Mouse (Mus musculus) midbrain, embryonic 13.5 days (tissue): ENCODE results near the gene Pdf. TPM values are rescaled to one million over a fixed set of nuclear protein-coding genes. Genes with fewer than 3 reads are reported as not detected.

Source experiments
- ATAC-seq: fragments of 200-750 bp; cut with Nextera tagmentation; 2 replicates; pipeline ENCODE4 v1.8.0; 2017; ENCODE audit warnings: mild to moderate bottlenecking, moderate TSS enrichment, moderate library complexity
- H3K27ac ChIP-seq: fragments of 300-500 bp; sonication (generic); 2 replicates; pipeline ENCODE4 v1.5.1; 2015; ENCODE audit warnings: inconsistent platforms, mild to moderate bottlenecking, moderate library complexity
- H3K27me3 ChIP-seq: fragments of 300-500 bp; sonication (generic); 2 replicates; pipeline ENCODE4 v1.6.1; 2015; ENCODE audit warnings: mild to moderate bottlenecking, inconsistent platforms
- H3K36me3 ChIP-seq: fragments of 300-500 bp; sonication (generic); 2 replicates; pipeline ENCODE4 v1.6.1; 2015; ENCODE audit warnings: mild to moderate bottlenecking, inconsistent platforms
- H3K4me1 ChIP-seq: fragments of 300-500 bp; sonication (generic); replicated peaks from 2 replicates; pipeline ENCODE4 v1.6.1; 2015; ENCODE audit warnings: inconsistent platforms
- H3K4me2 ChIP-seq: fragments of 300-500 bp; sonication (generic); replicated peaks from 2 replicates; pipeline ENCODE4 v1.6.1; 2015; ENCODE audit warnings: moderate library complexity, mild to moderate bottlenecking, inconsistent platforms
- H3K4me3 ChIP-seq: fragments of 300-500 bp; sonication (generic); replicated peaks from 2 replicates; pipeline ENCODE4 v1.5.1; 2015; ENCODE audit warnings: mild to moderate bottlenecking, inconsistent platforms
- H3K9ac ChIP-seq: fragments of 300-500 bp; sonication (generic); replicated peaks from 2 replicates; pipeline ENCODE4 v1.6.1; 2015; ENCODE audit warnings: mild to moderate bottlenecking, inconsistent platforms
- H3K9me3 ChIP-seq: fragments of 300-500 bp; sonication (generic); 2 replicates; pipeline ENCODE4 v1.6.1; 2016; ENCODE audit warnings: mild to moderate bottlenecking, inconsistent platforms
- WGBS: fragments of 180-500 bp; shearing (Covaris S2); methylation state at CpG from one replicate; pipeline ENCODE4 v1.1.7; 2015; 5-methylcytosine and 5-hydroxymethylcytosine counted together
- polyA plus RNA-seq: library from polyadenylated mRNA; unstranded; fragments of >200 nt; fragmentation: Nextera tagmentation; extraction: Ambion mirVana; gene quantifications from 2 replicates; pipeline ENCODE4 v1.2.1, GENCODE M21; 2015

Pdf gene
- 32.8 and 36.8 TPM in 2 replicates for polyA plus RNA-seq

DNA sequence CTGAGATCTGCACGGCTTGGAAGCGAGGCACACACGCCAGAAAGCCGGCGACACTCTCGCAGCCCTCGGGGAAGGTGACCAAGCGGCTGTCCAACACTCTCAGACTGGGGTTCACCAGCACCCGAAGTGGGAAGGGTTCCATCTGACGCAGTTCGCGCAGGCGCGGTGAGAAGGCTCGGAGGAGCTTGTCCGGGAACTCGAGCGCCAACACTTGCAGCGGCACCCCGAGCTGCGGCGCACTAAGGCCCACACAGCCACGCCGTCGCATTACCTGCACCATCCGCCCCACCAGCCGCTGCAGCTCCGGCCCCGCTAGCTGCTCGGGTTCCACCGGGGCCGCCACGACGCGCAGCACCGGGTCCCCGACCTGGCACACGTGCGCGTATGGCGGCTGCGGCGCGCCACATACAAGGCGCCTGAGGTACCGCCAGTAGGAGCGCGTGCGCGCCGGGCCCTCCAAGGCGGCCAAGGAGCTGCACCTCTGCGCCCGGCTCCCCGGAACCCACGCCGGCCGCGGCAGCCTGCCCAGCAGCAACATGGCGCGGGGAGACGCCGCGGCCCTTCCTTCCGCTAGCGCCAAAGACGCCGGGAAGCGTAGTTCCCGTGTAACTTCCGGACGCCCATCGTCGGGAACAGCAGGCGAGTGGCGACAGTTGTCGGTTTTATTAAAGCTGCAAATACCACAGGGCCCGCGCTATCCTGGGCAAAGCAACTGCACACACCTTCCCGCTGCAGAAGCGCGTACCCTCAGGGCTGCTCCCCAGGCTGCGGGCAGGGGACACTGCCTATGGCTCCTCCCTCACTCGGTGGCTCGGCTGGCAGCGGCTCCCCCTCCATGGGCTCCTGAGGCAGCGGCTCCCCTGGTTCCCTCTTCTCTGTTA, at the start of gene Pdf:
Pdf (minus strand) TSS at position 554 of the 881 bp plus-strand sequence.
- Histone ChIP-seq H3K4me1 (peaks cover 24% of the 10 kb centered on the region), H3K4me2 (peak within 1 kb of the TSS; percentile 78), H3K27ac (peak within 1 kb of the TSS; percentile 91), H3K9me3 (no peaks in the 10 kb centered on the region), H3K27me3 (no peaks in the 10 kb centered on the region), H3K9ac (peak within 1 kb of the TSS; percentile 82), H3K36me3 (peaks cover 81% of the 10 kb centered on the region), H3K4me3 (peak within 1 kb of the TSS; percentile 79)
- ATAC-seq, result peak; percentile 89
- WGBS, result under 1% methylated on average over 87 of the region's 87 CpGs

DNA sequence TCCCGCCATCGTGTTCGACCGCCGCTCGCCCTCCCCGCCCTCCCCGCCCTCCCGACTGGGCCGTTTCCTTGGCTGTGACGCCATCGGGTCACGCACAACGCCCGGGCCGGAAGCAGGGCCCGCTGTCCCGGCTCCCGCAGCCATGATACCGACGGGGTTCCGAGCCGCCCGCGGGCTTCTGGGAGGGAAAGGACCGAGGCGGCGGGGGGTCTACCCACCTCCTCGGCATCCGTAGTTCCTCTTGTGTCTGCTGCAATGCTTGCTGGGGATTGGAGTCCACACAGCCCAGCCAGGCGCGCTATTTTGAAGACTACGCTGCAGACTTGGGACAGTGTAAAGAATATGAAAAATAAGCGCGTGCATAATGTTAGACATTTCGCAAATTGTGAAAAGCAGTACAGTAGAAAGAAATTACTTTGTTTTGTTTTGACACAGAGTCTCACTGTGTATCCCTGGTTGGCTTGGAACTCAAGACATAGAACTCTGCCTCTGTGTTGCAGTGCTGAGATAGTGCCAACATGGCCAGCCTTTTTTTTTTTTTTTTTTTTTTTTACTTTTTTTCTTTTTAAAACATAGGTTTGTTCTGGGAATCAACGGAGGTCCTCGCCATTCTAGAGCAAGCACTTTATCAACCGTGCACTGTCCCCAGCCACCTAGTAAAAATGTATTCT, 48.1 kb upstream of the Pdf start, which contains the start of gene Terf2:
Terf2 (minus strand) TSS at position 182 of the 671 bp plus-strand sequence.
- peak within 1 kb of the TSS; percentile 63 for H3K4me2 ChIP-seq
- peak within 1 kb of the TSS; percentile 67 for H3K4me3 ChIP-seq
- peak within 1 kb of the TSS; percentile 89 for H3K27ac ChIP-seq
- H3K36me3 ChIP-seq, result peaks cover 10% of the 10 kb centered on the region
- no peaks in the 10 kb centered on the region for H3K27me3 ChIP-seq
- 4% methylated on average over 39 of the region's 39 CpGs for WGBS
- no peaks in the 10 kb centered on the region for H3K9me3 ChIP-seq
- H3K9ac ChIP-seq, result peak within 1 kb of the TSS; percentile 90
- peak; percentile 97 for ATAC-seq
- H3K4me1 ChIP-seq, result peaks cover 23% of the 10 kb centered on the region

- Histone ChIP-seq H3K9ac (peak overlapping the region; percentile 90), H3K4me2 (peak overlapping the region; percentile 63), H3K4me1 (peaks cover 23% of the 10 kb centered on the region), H3K36me3 (peaks cover 15% of the 10 kb centered on the region), H3K27ac (peak overlapping the region; percentile 89), H3K4me3 (peak overlapping the region; percentile 67), H3K9me3 (no peaks in the 10 kb centered on the region), H3K27me3 (no peaks in the 10 kb centered on the region)
- WGBS, result under 1% methylated on average over 53 of the region's 53 CpGs
- ATAC-seq, result peak; percentile 83; the same call in 1 of the 2 replicates
Measured at GRCm38 (mm10) chr8:107095717-107096365, 47.4 kb upstream of the Pdf start.

- peaks cover 63% of the 10 kb centered on the region for H3K36me3 ChIP-seq
- 96% methylated on average over 7 of the region's 7 CpGs for WGBS
Measured at GRCm38 (mm10) chr8:107090531-107090930, 42.1 kb upstream of the Pdf start.

GRCm38 (mm10) chr8:107088526-107089063, 40.2 kb upstream of the Pdf start:
- no peak for ATAC-seq
- H3K27ac ChIP-seq, result no peak overlapping the region
- no peak overlapping the region for H3K4me3 ChIP-seq
- H3K4me2 ChIP-seq, result no peak overlapping the region
- no peaks in the 10 kb centered on the region for H3K4me1 ChIP-seq
- WGBS, result 96% methylated on average over 5 of the region's 5 CpGs
- no peaks in the 10 kb centered on the region for H3K27me3 ChIP-seq
- H3K9me3 ChIP-seq, result no peaks in the 10 kb centered on the region
- peaks cover 73% of the 10 kb centered on the region for H3K36me3 ChIP-seq
- H3K9ac ChIP-seq, result no peak overlapping the region

More at GRCm38 (mm10) chr8:107090531-107090930, 42.1 kb upstream of the Pdf start:
- no peak for ATAC-seq
- H3K9me3 ChIP-seq, result no peaks in the 10 kb centered on the region
- no peak overlapping the region for H3K4me2 ChIP-seq
- H3K27me3 ChIP-seq, result no peaks in the 10 kb centered on the region
- H3K4me1 ChIP-seq, result peaks cover 19% of the 10 kb centered on the region
- H3K9ac ChIP-seq, result no peak overlapping the region
- H3K27ac ChIP-seq, result no peak overlapping the region
- no peak overlapping the region for H3K4me3 ChIP-seq

- H3K36me3 ChIP-seq, result peaks cover 82% of the 10 kb centered on the region
- H3K27me3 ChIP-seq, result no peaks in the 10 kb centered on the region
- no peak overlapping the region for H3K4me2 ChIP-seq
- 100% methylated on average over 5 of the region's 5 CpGs for WGBS
- ATAC-seq, result no peak
- H3K9ac ChIP-seq, result no peak overlapping the region
- H3K4me1 ChIP-seq, result no peaks in the 10 kb centered on the region
- no peak overlapping the region for H3K4me3 ChIP-seq
- no peak overlapping the region for H3K27ac ChIP-seq
- H3K9me3 ChIP-seq, result no peaks in the 10 kb centered on the region
Measured at GRCm38 (mm10) chr8:107086018-107086417, 37.6 kb upstream of the Pdf start.

DNA sequence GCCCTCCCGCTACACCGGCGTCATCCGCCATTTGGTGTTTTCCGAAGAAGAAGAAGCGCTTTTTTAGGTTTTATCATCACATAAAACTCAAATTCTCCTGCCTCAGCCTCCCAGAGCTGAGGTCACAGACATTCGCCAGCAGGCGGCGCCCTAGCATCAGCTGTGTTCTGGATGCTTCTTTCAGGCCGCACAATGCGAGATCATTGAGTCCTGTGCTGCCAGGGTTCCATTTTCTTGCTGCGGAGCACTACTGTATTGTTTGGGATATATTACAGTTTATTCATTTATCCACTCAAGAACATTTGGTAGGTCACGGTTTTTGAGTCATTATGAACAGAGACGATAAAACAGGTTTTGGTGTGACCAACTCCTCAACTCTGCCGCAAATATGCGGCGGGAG, 36.9 kb upstream of the Pdf start:
- H3K4me1 ChIP-seq, result no peaks in the 10 kb centered on the region
- no peak overlapping the region for H3K9ac ChIP-seq
- H3K36me3 ChIP-seq, result peaks cover 82% of the 10 kb centered on the region
- H3K27me3 ChIP-seq, result no peaks in the 10 kb centered on the region
- no peak overlapping the region for H3K27ac ChIP-seq
- no peak for ATAC-seq
- H3K4me2 ChIP-seq, result no peak overlapping the region
- H3K9me3 ChIP-seq, result no peaks in the 10 kb centered on the region
- no peak overlapping the region for H3K4me3 ChIP-seq
- 98% methylated on average over 17 of the region's 17 CpGs for WGBS

- H3K4me2 ChIP-seq, result no peak overlapping the region
- H3K4me1 ChIP-seq, result no peaks in the 10 kb centered on the region
- WGBS, result 94% methylated on average over 7 of the region's 7 CpGs
- no peak overlapping the region for H3K27ac ChIP-seq
- H3K9me3 ChIP-seq, result no peaks in the 10 kb centered on the region
- H3K27me3 ChIP-seq, result no peaks in the 10 kb centered on the region
- no peak overlapping the region for H3K4me3 ChIP-seq
- H3K9ac ChIP-seq, result no peak overlapping the region
- H3K36me3 ChIP-seq, result peaks cover 96% of the 10 kb centered on the region
- ATAC-seq, result no peak
Measured at GRCm38 (mm10) chr8:107076239-107076888, 27.9 kb upstream of the Pdf start.

DNA sequence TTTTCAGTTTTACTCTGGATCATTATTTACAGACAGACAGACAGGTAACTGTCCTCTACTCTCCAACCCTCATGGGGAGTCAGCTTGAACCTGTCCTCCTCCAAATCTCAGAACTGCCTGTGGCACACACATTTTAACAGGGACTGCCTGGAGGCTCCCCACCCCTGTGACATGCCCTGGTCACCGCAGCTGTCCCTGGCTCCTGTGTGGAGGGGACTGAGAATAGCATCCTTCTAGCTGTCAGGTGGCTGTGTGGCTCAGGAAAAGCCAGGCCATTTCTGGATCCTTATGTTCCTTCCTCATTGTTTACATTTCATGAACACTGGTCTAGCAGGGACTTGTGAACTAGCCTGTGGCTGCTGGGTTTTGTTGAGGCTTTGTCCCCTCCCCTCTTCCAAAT, 25.7 kb upstream of the Pdf start:
- Histone ChIP-seq H3K36me3 (peaks cover 93% of the 10 kb centered on the region), H3K4me1 (no peaks in the 10 kb centered on the region), H3K4me2 (no peak overlapping the region), H3K4me3 (no peak overlapping the region), H3K27ac (no peak overlapping the region), H3K9ac (no peak overlapping the region), H3K27me3 (no peaks in the 10 kb centered on the region), H3K9me3 (no peaks in the 10 kb centered on the region)
- ATAC-seq, result no peak
- WGBS, result 76% methylated on average over 1 of the region's 1 CpGs

DNA sequence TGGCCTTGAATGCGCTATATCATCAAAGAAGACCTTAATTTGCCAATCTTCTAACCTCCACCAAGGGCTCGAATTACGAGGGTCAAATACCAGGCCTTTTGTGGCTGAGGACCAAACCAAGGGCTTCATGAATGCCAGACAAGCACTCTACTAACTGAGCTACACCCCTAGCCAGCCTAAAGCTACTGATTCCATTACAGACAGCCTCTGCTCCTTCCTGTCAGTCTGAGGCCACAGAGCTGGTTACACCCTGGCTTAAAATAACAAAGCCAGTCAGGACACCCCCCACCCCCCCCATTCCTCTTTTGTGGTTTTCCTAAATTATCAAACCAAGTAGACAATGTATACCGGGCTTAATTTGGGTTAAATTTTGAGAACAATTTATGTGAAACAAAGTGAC, 25.3 kb upstream of the Pdf start:
- no peak for ATAC-seq
- no peaks in the 10 kb centered on the region for H3K9me3 ChIP-seq
- H3K36me3 ChIP-seq, result peaks cover 93% of the 10 kb centered on the region
- WGBS, result 89% methylated on average over 4 of the region's 4 CpGs
- no peak overlapping the region for H3K4me2 ChIP-seq
- H3K9ac ChIP-seq, result no peak overlapping the region
- H3K27ac ChIP-seq, result no peak overlapping the region
- H3K27me3 ChIP-seq, result no peaks in the 10 kb centered on the region
- H3K4me1 ChIP-seq, result no peaks in the 10 kb centered on the region
- no peak overlapping the region for H3K4me3 ChIP-seq
